Comparison of ENCODE assay signal across 14 mouse cellular contexts in genomic region chr6:85423836-85424379, GRCm38 (mm10). TPM values are rescaled to one million over a fixed set of nuclear protein-coding genes. Genes with fewer than 3 reads are reported as not detected.
DNase-seq lines count a peak whose midpoint lies in the region; ATAC-seq and TF ChIP-seq lines count a peak whose summit lies in the region.
"Had no signal": no experiment of that assay in that cellular context is flagged by ENCODE, and none has a peak within 500 bp of the region (broad histone marks: within the 10 kb centered on the region; RNA-seq: fewer than 3 reads in every experiment).

Gene Noto, plus strand, starts transcription at chr6:85423886.

- H3K9ac ChIP-seq in forebrain, embryonic 13.5 days = no peak within 1 kb of the TSS
- 0 out of 2 replicates have a peak within 1 kb of the TSS, but pooled peaks have one; percentile 6 for H3K9ac ChIP-seq in kidney, embryonic 15.5 days
- H3K9ac ChIP-seq in stomach, postnatal 0 days (ENCODE audit: low read length) = no peak within 1 kb of the TSS
- H3K9ac ChIP-seq: forebrain, embryonic 12.5 days; liver, embryonic 14.5 days had no signal

- WGBS in forebrain, embryonic 10.5 days = 13% methylated on average over 28 of the region's 28 CpGs
- 11% methylated on average over 28 of the region's 28 CpGs for WGBS in forebrain, embryonic 13.5 days
- 12% methylated on average over 28 of the region's 28 CpGs for WGBS in kidney, embryonic 15.5 days
- WGBS in stomach, postnatal 0 days = 15% methylated on average over 28 of the region's 28 CpGs

- TF ChIP-seq EP300 in stomach, postnatal 0 days (optimal IDR thresholded peaks at IDR 0.05) = no peak

- DNase-seq in forebrain, embryonic 10.5 days (ENCODE audit: extremely low spot score, low spot score) = peak; percentile 21
- DNase-seq in kidney, postnatal 36 days = no peak
- peak; percentile 7 for DNase-seq in retina, postnatal 1 day
- DNase-seq in retina, embryonic 14.5 days (ENCODE audit: low spot score) = no peak
- DNase-seq in stomach, postnatal 0 days (ENCODE audit: low spot score) = no peak
- no peak for DNase-seq in thymus, postnatal 14 days
- DNase-seq: B cell, adult 2 months; kidney, adult 11 months; spleen, adult 18-20 months had no signal

- no peak within 1 kb of the TSS for H3K4me2 ChIP-seq in forebrain, embryonic 13.5 days
- H3K4me2 ChIP-seq in kidney, embryonic 15.5 days = peak within 1 kb of the TSS; percentile 51
- no peak within 1 kb of the TSS for H3K4me2 ChIP-seq in stomach, postnatal 0 days (replicated peaks; ENCODE audit: low read depth)
- H3K4me2 ChIP-seq: forebrain, embryonic 12.5 days had no signal

- H3K4me1 ChIP-seq in forebrain, embryonic 10.5 days = peaks cover 16% of the 10 kb centered on the region
- no peaks in the 10 kb centered on the region for H3K4me1 ChIP-seq in forebrain, embryonic 13.5 days
- peaks cover 7% of the 10 kb centered on the region; the same call in 1 of the 2 replicates for H3K4me1 ChIP-seq in kidney, embryonic 15.5 days
- H3K4me1 ChIP-seq in stomach, postnatal 0 days (replicated peaks; ENCODE audit: control insufficient read depth, insufficient read depth) = no peaks in the 10 kb centered on the region

- H3K27ac ChIP-seq in forebrain, embryonic 10.5 days = no peak within 1 kb of the TSS
- H3K27ac ChIP-seq in forebrain, embryonic 13.5 days = no peak within 1 kb of the TSS
- H3K27ac ChIP-seq in kidney, embryonic 15.5 days = no peak within 1 kb of the TSS
- H3K27ac ChIP-seq in stomach, postnatal 0 days (replicated peaks) = no peak within 1 kb of the TSS
- H3K27ac ChIP-seq: forebrain, embryonic 12.5 days; liver, embryonic 14.5 days had no signal

- H3K4me3 ChIP-seq in forebrain, embryonic 10.5 days = peak within 1 kb of the TSS; percentile 18; the same call in 1 of the 2 replicates
- no peak within 1 kb of the TSS for H3K4me3 ChIP-seq in forebrain, embryonic 13.5 days
- 0 out of 2 replicates have a peak within 1 kb of the TSS, but pooled peaks have one; percentile 6 for H3K4me3 ChIP-seq in kidney, embryonic 15.5 days (replicated peaks)
- no peak within 1 kb of the TSS for H3K4me3 ChIP-seq in stomach, postnatal 0 days (ENCODE audit: low read depth, low read length)
- H3K4me3 ChIP-seq: forebrain, embryonic 12.5 days had no signal

- no peaks in the 10 kb centered on the region for H3K9me3 ChIP-seq in forebrain, embryonic 10.5 days
- H3K9me3 ChIP-seq in forebrain, embryonic 13.5 days (replicated peaks) = no peaks in the 10 kb centered on the region
- H3K9me3 ChIP-seq in kidney, embryonic 15.5 days (replicated peaks) = no peaks in the 10 kb centered on the region
- H3K9me3 ChIP-seq in stomach, postnatal 0 days (ENCODE audit: control insufficient read depth, low read length) = no peaks in the 10 kb centered on the region
- H3K9me3 ChIP-seq: forebrain, embryonic 12.5 days had no signal

- no peaks in the 10 kb centered on the region for H3K36me3 ChIP-seq in forebrain, embryonic 10.5 days (replicated peaks)
- no peaks in the 10 kb centered on the region for H3K36me3 ChIP-seq in forebrain, embryonic 13.5 days (ENCODE audit: poor library complexity, severe bottlenecking)
- H3K36me3 ChIP-seq in kidney, embryonic 15.5 days = no peaks in the 10 kb centered on the region
- H3K36me3 ChIP-seq in stomach, postnatal 0 days (ENCODE audit: control insufficient read depth, insufficient read depth, low read length) = no peaks in the 10 kb centered on the region
- H3K36me3 ChIP-seq: forebrain, embryonic 12.5 days had no signal

- no peak for TF ChIP-seq CTCF in stomach, postnatal 0 days (IDR thresholded peaks at IDR 0.05; ENCODE audit: low read depth)

- ATAC-seq in forebrain, embryonic 13.5 days = no peak
- ATAC-seq in kidney, embryonic 15.5 days (replicated peaks; ENCODE audit: low FRiP score) = 0 out of 2 replicates have a peak, but pooled peaks have one; percentile 36
- ATAC-seq in stomach, postnatal 0 days (ENCODE audit: low FRiP score, low TSS enrichment) = peak; percentile 55; the same call in 1 of the 2 replicates
- ATAC-seq: midbrain, embryonic 16.5 days had no signal

- H3K27me3 ChIP-seq in forebrain, embryonic 10.5 days (ENCODE audit: poor library complexity, severe bottlenecking) = peaks cover 62% of the 10 kb centered on the region
- H3K27me3 ChIP-seq in forebrain, embryonic 13.5 days = peaks cover 16% of the 10 kb centered on the region; the same call in 1 of the 2 replicates
- H3K27me3 ChIP-seq in kidney, embryonic 15.5 days = peaks cover 30% of the 10 kb centered on the region
- no peaks in the 10 kb centered on the region for H3K27me3 ChIP-seq in stomach, postnatal 0 days (ENCODE audit: control insufficient read depth, insufficient read depth, low read length)

RNA-seq across cellular contexts. Expression of gene Noto, which starts in this region (rescaled TPM):
- polyA plus RNA-seq in forebrain, embryonic 10.5 days (2016; fragmentation: Nextera tagmentation; extraction: Ambion mirVana) = not detected in 2 replicates
- polyA plus RNA-seq in forebrain, embryonic 13.5 days (2015; fragmentation: Nextera tagmentation; extraction: Ambion mirVana) = not detected in 2 replicates
- polyA plus RNA-seq in kidney, embryonic 15.5 days (2015; fragmentation: Nextera tagmentation; extraction: Ambion mirVana) = not detected in 2 replicates
- not detected in 2 replicates for polyA plus RNA-seq in stomach, postnatal 0 days (2015; fragmentation: Nextera tagmentation; extraction: Ambion mirVana)
- polyA plus RNA-seq: forebrain, embryonic 12.5 days; liver, embryonic 14.5 days; midbrain, embryonic 16.5 days had no signal

Comparison
In these comparisons a context has a peak if more than half of its experiments do, and no peak if none do; other contexts are left out.
1. Peak in DNase-seq and H3K4me3 ChIP-seq in forebrain, embryonic 10.5 days; RNA of the gene not detected or under 1 TPM.
2. Peak in ATAC-seq, H3K4me3 ChIP-seq, H3K9ac ChIP-seq and H3K4me2 ChIP-seq in kidney, embryonic 15.5 days; RNA of the gene not detected or under 1 TPM.
3. Peak in ATAC-seq in stomach, postnatal 0 days; RNA of the gene not detected or under 1 TPM.